Mouse (Mus musculus) liver, adult (tissue): ENCODE measurements around the gene Sf1.

ENCODE experiments used
- GATA4 ChIP-seq: IDR thresholded peaks from 2 replicates; pipeline ENCODE4 v1.6.1; 2014; ENCODE audit warnings: mild to moderate bottlenecking, low read length; ENCODE audit not compliant: insufficient replicate concordance

Sf1 gene

GRCm38 (mm10) chr19:6380411-6381166, 17.1 kb downstream of the Sf1 start:
- TF ChIP-seq GATA4, result no peak

DNA sequence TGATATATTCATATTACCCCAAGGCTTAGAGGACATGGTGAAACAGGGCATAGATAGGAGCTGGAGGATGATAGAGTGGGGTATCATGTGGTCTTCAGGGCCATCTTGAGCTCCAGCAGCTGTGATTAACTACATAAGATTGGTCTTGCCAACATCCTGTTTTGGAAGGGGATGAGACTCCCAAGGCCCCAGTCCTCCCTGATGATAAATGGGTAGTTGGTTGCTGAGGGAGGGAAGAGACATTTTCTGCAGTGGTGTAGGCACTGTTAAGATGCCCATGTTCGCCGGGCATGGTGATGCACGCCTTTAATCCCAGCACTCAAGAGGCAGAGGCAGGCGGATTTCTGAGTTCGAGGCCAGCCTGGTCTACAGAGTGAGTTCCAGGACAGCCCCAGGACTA, 17.7 kb downstream of the Sf1 start:
- no peak for TF ChIP-seq GATA4

- TF ChIP-seq GATA4, result no peak
Measured at GRCm38 (mm10) chr19:6382323-6382924, 18.9 kb downstream of the Sf1 start.

DNA sequence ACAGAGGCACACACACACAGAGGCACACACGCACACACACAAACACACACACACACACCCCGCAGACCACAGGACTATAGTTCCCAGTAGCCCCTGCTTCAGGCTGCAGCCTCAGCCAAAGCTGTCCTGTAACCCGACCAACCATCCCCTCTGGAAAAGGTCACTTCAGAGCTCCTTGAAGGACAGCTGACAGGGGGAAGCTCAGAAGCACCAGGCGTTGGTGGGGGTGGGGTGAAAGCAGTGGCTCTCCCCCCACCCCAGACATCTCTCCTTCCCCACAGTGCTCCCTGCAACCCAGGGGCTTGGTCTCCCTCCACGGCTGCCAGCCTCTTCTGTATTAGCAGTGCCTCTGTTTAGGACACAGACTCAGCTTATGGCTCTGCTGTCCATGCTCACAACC, 20.0 kb downstream of the Sf1 start:
- TF ChIP-seq GATA4, result no peak

- TF ChIP-seq GATA4, result no peak
Measured at GRCm38 (mm10) chr19:6384128-6384527, 20.6 kb downstream of the Sf1 start, which contains the start of gene Pygm. Pygm (plus strand) TSS chr19:6384399.

- TF ChIP-seq GATA4, result no peak
Measured at GRCm38 (mm10) chr19:6384954-6385353, 21.5 kb downstream of the Sf1 start.

GRCm38 (mm10) chr19:6385419-6385818, 21.9 kb downstream of the Sf1 start:
- no peak for TF ChIP-seq GATA4

DNA sequence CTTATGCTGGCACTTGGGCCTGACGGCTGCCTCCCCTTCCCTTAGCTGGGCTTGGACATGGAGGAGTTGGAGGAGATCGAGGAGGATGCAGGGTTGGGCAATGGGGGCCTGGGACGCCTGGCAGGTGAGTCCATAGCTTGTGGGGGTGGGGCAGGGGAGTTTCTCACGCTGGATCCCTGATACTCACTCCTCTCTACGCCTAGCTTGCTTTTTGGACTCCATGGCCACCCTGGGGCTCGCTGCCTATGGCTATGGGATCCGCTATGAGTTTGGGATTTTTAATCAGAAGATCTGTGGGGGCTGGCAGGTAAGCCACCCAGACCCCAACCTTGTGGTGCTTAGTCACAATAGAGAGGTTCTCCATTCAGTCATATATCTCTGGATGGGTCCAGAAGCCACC, 22.3 kb downstream of the Sf1 start:
- no peak for TF ChIP-seq GATA4

DNA sequence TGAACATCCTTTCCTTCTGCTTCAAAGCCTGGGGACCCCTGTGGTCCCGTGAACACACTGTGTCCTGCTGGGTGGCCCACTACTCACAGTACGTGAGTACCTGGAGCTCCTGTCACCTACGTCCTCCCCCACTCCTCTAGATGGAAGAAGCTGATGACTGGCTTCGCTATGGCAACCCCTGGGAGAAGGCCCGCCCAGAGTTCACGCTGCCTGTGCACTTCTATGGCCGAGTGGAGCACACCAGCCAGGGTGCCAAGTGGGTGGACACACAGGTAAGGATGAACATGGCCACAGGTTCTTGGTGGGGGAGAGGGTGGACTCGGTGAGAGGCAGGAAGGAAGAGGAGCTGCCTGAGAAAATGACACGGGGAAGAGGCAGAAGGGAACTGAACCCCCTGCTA, 22.7 kb downstream of the Sf1 start:
- TF ChIP-seq GATA4, result no peak

- no peak for TF ChIP-seq GATA4
Measured at GRCm38 (mm10) chr19:6388006-6388405, 24.5 kb downstream of the Sf1 start.

DNA sequence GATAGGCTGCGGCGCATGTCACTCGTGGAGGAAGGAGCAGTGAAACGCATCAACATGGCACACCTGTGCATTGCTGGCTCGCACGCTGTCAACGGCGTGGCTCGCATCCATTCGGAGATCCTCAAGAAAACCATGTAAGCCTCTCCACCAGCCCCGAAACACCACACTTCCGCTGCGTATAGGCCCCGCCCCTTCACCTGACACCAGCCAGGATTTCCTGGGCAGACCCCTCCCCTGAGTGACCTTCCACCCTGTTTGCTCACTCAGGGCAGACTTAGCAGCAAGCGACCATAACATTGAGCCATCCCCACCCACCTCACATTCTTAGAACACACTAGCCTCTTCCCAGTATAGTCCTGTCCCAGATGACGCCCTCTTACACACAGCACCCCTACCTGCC, 26.3 kb downstream of the Sf1 start:
- TF ChIP-seq GATA4, result no peak

GRCm38 (mm10) chr19:6390251-6390650, 26.8 kb downstream of the Sf1 start:
- no peak for TF ChIP-seq GATA4

GRCm38 (mm10) chr19:6392743-6393393, 29.4 kb downstream of the Sf1 start:
- no peak for TF ChIP-seq GATA4

DNA sequence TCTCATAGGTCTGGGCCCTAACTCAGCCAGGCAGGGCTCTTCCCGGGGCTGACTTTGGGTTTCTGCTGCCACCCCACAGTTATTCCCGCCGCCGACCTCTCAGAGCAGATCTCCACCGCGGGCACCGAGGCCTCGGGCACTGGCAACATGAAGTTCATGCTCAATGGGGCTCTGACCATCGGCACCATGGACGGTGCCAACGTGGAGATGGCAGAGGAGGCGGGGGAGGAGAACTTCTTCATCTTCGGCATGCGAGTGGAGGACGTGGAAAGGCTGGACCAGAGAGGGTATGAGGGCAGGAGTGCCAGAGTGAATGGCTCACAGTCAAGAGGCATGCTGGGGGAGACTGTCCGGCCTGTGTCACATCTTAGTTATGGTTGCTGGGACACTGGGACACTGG, 30.1 kb downstream of the Sf1 start:
- TF ChIP-seq GATA4, result no peak

DNA sequence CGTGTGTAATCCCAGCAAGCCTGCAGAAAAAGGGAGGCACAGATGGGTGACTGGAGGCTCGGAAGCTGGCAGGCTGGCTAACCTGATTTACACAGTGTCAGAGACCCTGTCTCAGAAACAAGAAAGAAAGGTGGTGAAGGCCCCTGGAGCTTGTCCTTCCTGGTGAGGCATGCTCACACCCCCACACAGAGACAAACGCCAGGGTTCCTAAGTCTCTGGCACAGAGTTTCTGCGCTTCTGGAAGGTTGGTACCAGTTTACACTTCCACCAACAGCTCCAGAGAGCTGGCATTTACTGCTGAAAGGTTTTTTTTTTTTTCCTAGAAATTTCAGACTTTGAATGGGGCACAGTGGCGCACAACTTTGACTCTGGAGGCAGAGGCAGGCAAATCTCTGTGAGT, 32.7 kb downstream of the Sf1 start:
- no peak for TF ChIP-seq GATA4

GRCm38 (mm10) chr19:6397582-6398249, 34.2 kb downstream of the Sf1 start:
- no peak for TF ChIP-seq GATA4
